ENCODE assay signal across 9 mouse cellular contexts in the genomic region with DNA sequence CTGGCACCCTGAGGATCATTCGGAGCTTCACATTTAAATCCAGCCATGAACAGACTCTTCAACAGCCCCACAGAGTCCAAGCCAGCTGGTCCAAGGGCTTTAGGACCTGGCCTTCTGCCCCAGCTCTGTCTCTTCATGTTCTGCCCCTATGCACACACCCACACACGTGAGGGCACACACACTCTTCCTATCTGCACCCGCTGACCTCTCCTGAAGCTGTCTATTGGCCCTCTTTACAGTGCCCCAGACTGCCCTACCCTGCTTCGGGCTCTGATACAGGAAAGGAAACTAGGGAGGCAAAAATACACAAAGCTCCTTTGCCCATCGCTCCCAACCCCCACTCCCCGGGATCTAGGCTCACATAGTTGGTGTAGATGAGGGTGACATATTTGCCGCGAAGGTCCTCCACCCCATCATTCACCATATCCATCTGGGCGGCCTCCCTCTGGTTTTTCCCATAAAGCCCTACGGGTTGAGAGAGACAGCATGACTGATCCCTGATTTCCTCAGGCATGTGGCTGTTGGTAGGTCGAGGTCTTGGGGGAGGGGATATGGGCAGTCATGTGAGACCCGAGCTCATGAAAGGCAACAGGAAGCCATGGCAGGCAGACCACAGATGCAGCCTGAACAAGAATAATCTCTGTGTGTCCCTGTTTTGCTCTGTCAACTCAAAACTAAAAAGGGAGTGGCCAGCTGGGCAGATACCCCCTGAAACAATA. TPM values are rescaled to one million over a fixed set of nuclear protein-coding genes. Genes with fewer than 3 reads are reported as not detected.
DNase-seq lines count a peak whose midpoint lies in the region; ATAC-seq and TF ChIP-seq lines count a peak whose summit lies in the region.
"Had no signal": no experiment of that assay in that cellular context is flagged by ENCODE, and none has a peak within 500 bp of the region (broad histone marks: within the 10 kb centered on the region; RNA-seq: fewer than 3 reads in every experiment).

No protein-coding gene starts in this region.

- peak; percentile 12 for DNase-seq in cerebellum, adult 8-10 months
- DNase-seq in cerebellum, adult 9-11 months: no peak
- no peak for DNase-seq in lung, postnatal 0 days (ENCODE audit: low spot score)
- DNase-seq in liver, embryonic 14.5 days (ENCODE audit: low read depth in 3 of 3, low spot score in 3 of 3): no peak
- no peak for DNase-seq in ovary, postnatal 10 days (ENCODE audit: low spot score)
- DNase-seq in kidney, adult 2 months: no peak
- DNase-seq: kidney, adult 11 months had no signal

- H3K27ac ChIP-seq in lung, embryonic 15.5 days: no peak overlapping the region
- H3K27ac ChIP-seq in lung, postnatal 0 days (ENCODE audit: low read length): no peak overlapping the region
- H3K27ac ChIP-seq in liver, embryonic 14.5 days: no peak overlapping the region
- peak overlapping the region; percentile 23; the same call in 1 of the 2 replicates for H3K27ac ChIP-seq in stomach, embryonic 16.5 days (ENCODE audit: low read length)
- no peak overlapping the region for H3K27ac ChIP-seq in kidney, adult 2 months (ENCODE audit: insufficient read depth, low read depth, low read length)

- ATAC-seq in lung, embryonic 15.5 days (ENCODE audit: borderline replicate concordance, extremely low read depth, low FRiP score, low TSS enrichment): no peak
- ATAC-seq in lung, postnatal 0 days: no peak
- ATAC-seq in liver, embryonic 14.5 days (ENCODE audit: insufficient read depth): no peak
- peak; percentile 61; the same call in 1 of the 2 replicates for ATAC-seq in stomach, embryonic 16.5 days (ENCODE audit: insufficient read depth, low FRiP score)

- peak overlapping the region; percentile 23; the same call in 1 of the 2 replicates for H3K4me2 ChIP-seq in lung, embryonic 15.5 days
- no peak overlapping the region for H3K4me2 ChIP-seq in lung, postnatal 0 days (replicated peaks; ENCODE audit: low read depth, low read length)
- H3K4me2 ChIP-seq in liver, embryonic 14.5 days (ENCODE audit: low read depth): peak overlapping the region; percentile 54
- peak overlapping the region; percentile 49 for H3K4me2 ChIP-seq in stomach, embryonic 16.5 days (ENCODE audit: low read depth, low read length)

- no peaks in the 10 kb centered on the region for H3K27me3 ChIP-seq in lung, embryonic 15.5 days
- no peaks in the 10 kb centered on the region for H3K27me3 ChIP-seq in lung, postnatal 0 days (replicated peaks; ENCODE audit: insufficient read depth, low read length)
- H3K27me3 ChIP-seq in liver, embryonic 14.5 days (ENCODE audit: control insufficient read depth, insufficient read depth, low read length): no peaks in the 10 kb centered on the region
- no peaks in the 10 kb centered on the region for H3K27me3 ChIP-seq in stomach, embryonic 16.5 days (ENCODE audit: control insufficient read depth, insufficient read depth, low read length)
- H3K27me3 ChIP-seq in kidney, adult 2 months (replicated peaks; ENCODE audit: control insufficient read depth, insufficient read depth, low read length): no peaks in the 10 kb centered on the region

- H3K4me3 ChIP-seq in lung, embryonic 15.5 days: no peak overlapping the region
- no peak overlapping the region for H3K4me3 ChIP-seq in lung, postnatal 0 days (ENCODE audit: low read depth, low read length)
- H3K4me3 ChIP-seq in liver, embryonic 14.5 days (ENCODE audit: insufficient read depth in 1 of 2, low read depth in 2 of 2, low read length in 2 of 2): peak overlapping the region; percentile 14 to 28; a peak in 2 of 4 replicates
- peak overlapping the region; percentile 30 for H3K4me3 ChIP-seq in stomach, embryonic 16.5 days (replicated peaks; ENCODE audit: low read length)
- no peak overlapping the region for H3K4me3 ChIP-seq in kidney, adult 2 months (ENCODE audit: insufficient read depth, low read depth, low read length)

- no peaks in the 10 kb centered on the region for H3K9me3 ChIP-seq in lung, embryonic 15.5 days
- H3K9me3 ChIP-seq in lung, postnatal 0 days (ENCODE audit: low read length): no peaks in the 10 kb centered on the region
- no peaks in the 10 kb centered on the region for H3K9me3 ChIP-seq in liver, embryonic 14.5 days (ENCODE audit: control insufficient read depth, low read length)
- H3K9me3 ChIP-seq in stomach, embryonic 16.5 days (replicated peaks; ENCODE audit: control insufficient read depth, low read length): no peaks in the 10 kb centered on the region

- no peak for TF ChIP-seq POLR2A in kidney, adult 2 months (IDR thresholded peaks at IDR 0.05; ENCODE audit: low read depth, low read length)

- H3K36me3 ChIP-seq in lung, embryonic 15.5 days: peaks cover 6% of the 10 kb centered on the region; the same call in 1 of the 2 replicates
- H3K36me3 ChIP-seq in lung, postnatal 0 days (ENCODE audit: insufficient read depth, low read length): no peaks in the 10 kb centered on the region
- H3K36me3 ChIP-seq in liver, embryonic 14.5 days (replicated peaks; ENCODE audit: control insufficient read depth, insufficient read depth, low read depth): no peaks in the 10 kb centered on the region; the same call in 1 of the 2 replicates
- no peaks in the 10 kb centered on the region; the same call in 1 of the 2 replicates for H3K36me3 ChIP-seq in stomach, embryonic 16.5 days (ENCODE audit: control insufficient read depth, insufficient read depth, low read length)
- H3K36me3 ChIP-seq in kidney, adult 2 months (ENCODE audit: control insufficient read depth, insufficient read depth, low read length): no peaks in the 10 kb centered on the region

- H3K9ac ChIP-seq in lung, embryonic 15.5 days: no peak overlapping the region
- H3K9ac ChIP-seq in lung, postnatal 0 days (replicated peaks; ENCODE audit: low read depth): no peak overlapping the region
- H3K9ac ChIP-seq in liver, embryonic 14.5 days (replicated peaks): no peak overlapping the region
- H3K9ac ChIP-seq in stomach, embryonic 16.5 days (ENCODE audit: low read length): peak overlapping the region; percentile 52

- TF ChIP-seq CTCF in lung, postnatal 0 days (IDR thresholded peaks at IDR 0.05): no peak
- no peak for TF ChIP-seq CTCF in liver, embryonic 14.5 days (IDR thresholded peaks at IDR 0.05; ENCODE audit: low read depth)
- TF ChIP-seq CTCF in kidney, adult 2 months (conservative IDR thresholded peaks at IDR 0.05; ENCODE audit: insufficient read depth, insufficient read length, low read depth, low read length): no peak

- 68% methylated on average over 12 of the region's 12 CpGs for WGBS in lung, embryonic 15.5 days
- 67% methylated on average over 12 of the region's 12 CpGs for WGBS in lung, postnatal 0 days
- 55% methylated on average over 12 of the region's 12 CpGs for WGBS in liver, embryonic 14.5 days (ENCODE audit: insufficient replicate concordance)
- 54% methylated on average over 12 of the region's 12 CpGs for WGBS in stomach, embryonic 16.5 days
- 63% methylated on average over 12 of the region's 12 CpGs for WGBS in kidney, adult 2 months

- TF ChIP-seq EP300 in lung, postnatal 0 days (IDR thresholded peaks at IDR 0.05): no peak
- TF ChIP-seq EP300 in liver, embryonic 14.5 days (IDR thresholded peaks at IDR 0.05; ENCODE audit: low read depth): no peak

- peaks cover 4% of the 10 kb centered on the region; the same call in 1 of the 2 replicates for H3K4me1 ChIP-seq in lung, embryonic 15.5 days
- H3K4me1 ChIP-seq in lung, postnatal 0 days (ENCODE audit: insufficient read depth, low read depth, low read length): no peaks in the 10 kb centered on the region
- peaks cover 3 to 25% of the 10 kb centered on the region in 2 experiments; a peak in 2 of 4 replicates for H3K4me1 ChIP-seq in liver, embryonic 14.5 days (replicated peaks; ENCODE audit: control insufficient read depth in 2 of 2, insufficient read depth in 2 of 2, low read length in 1 of 2)
- H3K4me1 ChIP-seq in stomach, embryonic 16.5 days (ENCODE audit: control insufficient read depth, insufficient read depth, low read length): peaks cover 12% of the 10 kb centered on the region
- H3K4me1 ChIP-seq in kidney, adult 2 months (ENCODE audit: control insufficient read depth, insufficient read depth, low read length): peaks cover 10% of the 10 kb centered on the region; the same call in 1 of the 2 replicates

RNA-seq across cellular contexts. Expression of gene Gstp1, which starts 1.3 kb away (rescaled TPM):
- 470 and 486 TPM in 2 replicates for polyA plus RNA-seq in lung, embryonic 15.5 days (2015; fragmentation: Nextera tagmentation; extraction: Ambion mirVana)
- polyA plus RNA-seq in lung, postnatal 0 days (2015; fragmentation: Nextera tagmentation; extraction: Ambion mirVana): 273 and 288 TPM in 2 replicates
- polyA plus RNA-seq in liver, embryonic 14.5 days (2012; rRNA removed): 230 and 274 TPM in 2 replicates
- 511 and 557 TPM in 2 replicates for polyA plus RNA-seq in liver, embryonic 14.5 days (2014; fragmentation: Nextera tagmentation; extraction: Ambion mirVana)
- polyA plus RNA-seq in stomach, embryonic 16.5 days (2015; fragmentation: Nextera tagmentation; extraction: Ambion mirVana): 793 and 833 TPM in 2 replicates
- 686 and 745 TPM in 2 replicates for polyA plus RNA-seq in kidney, adult 2 months (2012; rRNA removed)

RNA-seq across cellular contexts. Expression of gene Gstp2, which starts 9.3 kb away (rescaled TPM):
- polyA plus RNA-seq in lung, embryonic 15.5 days (2015; fragmentation: Nextera tagmentation; extraction: Ambion mirVana): 3.9 and 5.2 TPM in 2 replicates
- 6.3 and 7.3 TPM in 2 replicates for polyA plus RNA-seq in lung, postnatal 0 days (2015; fragmentation: Nextera tagmentation; extraction: Ambion mirVana)
- 6.6 and 7.9 TPM in 2 replicates for polyA plus RNA-seq in liver, embryonic 14.5 days (2012; rRNA removed)
- polyA plus RNA-seq in liver, embryonic 14.5 days (2014; fragmentation: Nextera tagmentation; extraction: Ambion mirVana): 6.9 and 7.3 TPM in 2 replicates
- 24.2 and 28.7 TPM in 2 replicates for polyA plus RNA-seq in stomach, embryonic 16.5 days (2015; fragmentation: Nextera tagmentation; extraction: Ambion mirVana)
- polyA plus RNA-seq in kidney, adult 2 months (2012; rRNA removed): 11.5 and 36.0 TPM in 2 replicates

RNA-seq across cellular contexts. Expression of gene Gstp3, which starts 22.9 kb away (rescaled TPM):
- polyA plus RNA-seq in lung, embryonic 15.5 days (2015; fragmentation: Nextera tagmentation; extraction: Ambion mirVana): 0.22 and 0.83 TPM in 2 replicates
- 6.5 and 6.9 TPM in 2 replicates for polyA plus RNA-seq in lung, postnatal 0 days (2015; fragmentation: Nextera tagmentation; extraction: Ambion mirVana)
- 78.5 and 87.0 TPM in 2 replicates for polyA plus RNA-seq in liver, embryonic 14.5 days (2012; rRNA removed)
- 65.7 and 69.6 TPM in 2 replicates for polyA plus RNA-seq in liver, embryonic 14.5 days (2014; fragmentation: Nextera tagmentation; extraction: Ambion mirVana)
- polyA plus RNA-seq in stomach, embryonic 16.5 days (2015; fragmentation: Nextera tagmentation; extraction: Ambion mirVana): 5.3 and 6.1 TPM in 2 replicates
- polyA plus RNA-seq in kidney, adult 2 months (2012; rRNA removed): 0.72 and 2.3 TPM in 2 replicates

RNA-seq across cellular contexts. Expression of gene Ndufv1, which starts 23.9 kb away (rescaled TPM):
- polyA plus RNA-seq in lung, embryonic 15.5 days (2015; fragmentation: Nextera tagmentation; extraction: Ambion mirVana): 191 and 199 TPM in 2 replicates
- polyA plus RNA-seq in lung, postnatal 0 days (2015; fragmentation: Nextera tagmentation; extraction: Ambion mirVana): 130 and 152 TPM in 2 replicates
- 67.5 and 84.8 TPM in 2 replicates for polyA plus RNA-seq in liver, embryonic 14.5 days (2012; rRNA removed)
- 159 and 168 TPM in 2 replicates for polyA plus RNA-seq in liver, embryonic 14.5 days (2014; fragmentation: Nextera tagmentation; extraction: Ambion mirVana)
- polyA plus RNA-seq in stomach, embryonic 16.5 days (2015; fragmentation: Nextera tagmentation; extraction: Ambion mirVana): 222 and 223 TPM in 2 replicates
- polyA plus RNA-seq in kidney, adult 2 months (2012; rRNA removed): 471 and 532 TPM in 2 replicates

RNA-seq across cellular contexts. Expression of gene Doc2g, which starts 33.4 kb away (rescaled TPM):
- polyA plus RNA-seq in lung, embryonic 15.5 days (2015; fragmentation: Nextera tagmentation; extraction: Ambion mirVana): 3.6 and 4.9 TPM in 2 replicates
- 1.9 and 2.0 TPM in 2 replicates for polyA plus RNA-seq in lung, postnatal 0 days (2015; fragmentation: Nextera tagmentation; extraction: Ambion mirVana)
- 1.8 and 2.2 TPM in 2 replicates for polyA plus RNA-seq in liver, embryonic 14.5 days (2012; rRNA removed)
- polyA plus RNA-seq in liver, embryonic 14.5 days (2014; fragmentation: Nextera tagmentation; extraction: Ambion mirVana): 0.25 and 0.45 TPM in 2 replicates
- polyA plus RNA-seq in stomach, embryonic 16.5 days (2015; fragmentation: Nextera tagmentation; extraction: Ambion mirVana): 3.8 and 4.8 TPM in 2 replicates
- polyA plus RNA-seq in kidney, adult 2 months (2012; rRNA removed): 5.1 and 5.5 TPM in 2 replicates

Comparison
In these comparisons a context has a peak if more than half of its experiments do, and no peak if none do; other contexts are left out.
1. H3K4me3 ChIP-seq: peak in liver, embryonic 14.5 days (2 of 2) and stomach, embryonic 16.5 days (single experiment); none in lung, embryonic 15.5 days (single experiment), lung, postnatal 0 days (single experiment) and kidney, adult 2 months (single experiment).